Mouse (Mus musculus) adrenal gland, postnatal 36 days (tissue): ENCODE measurements around the gene Olfr432. TPM values are rescaled to one million over a fixed set of nuclear protein-coding genes. Genes with fewer than 3 reads are reported as not detected.

Experiments used
- total RNA-seq, 2 experiments: library from RNA; stranded (reverse); gene quantifications; 2 replicates each; pipeline ENCODE4 v1.2.3; 2021

Gene Olfr432
- total RNA-seq, 2 experiments from 2014 or later = not detected

Other genes starting within 250 kb of the Olfr432 start
- gene Ifi211, start 136.2 kb upstream of the Olfr432 start, total RNA-seq = 1 to 10 TPM; 2.8 to 5.5 TPM
- 10 to 100 TPM; 10.2 to 17.8 TPM for gene Mndal, start 106.7 kb upstream of the Olfr432 start, total RNA-seq
- 10 to 100 TPM in 1 of 2 experiments, 1 to 10 TPM in 1; 9.3 to 16.7 TPM for gene Ifi203, start 106.5 kb upstream of the Olfr432 start, total RNA-seq
- gene Ifi202b, start 66.5 kb upstream of the Olfr432 start, total RNA-seq = not detected
- 10 to 100 TPM in 1 of 2 experiments, 1 to 10 TPM in 1; 2.6 to 16.8 TPM for gene Ifi205, start 17.4 kb upstream of the Olfr432 start, total RNA-seq
- not detected for gene Olfr433, start 8.5 kb upstream of the Olfr432 start, total RNA-seq
- gene Olfr430, start 17.4 kb downstream of the Olfr432 start, total RNA-seq = not detected
- gene Olfr429, start 35.1 kb downstream of the Olfr432 start, total RNA-seq = not detected
- gene Olfr427, start 47.7 kb downstream of the Olfr432 start, total RNA-seq = not detected
- not detected for gene Olfr231, start 72.0 kb downstream of the Olfr432 start, total RNA-seq
- gene Olfr424, start 82.3 kb downstream of the Olfr432 start, total RNA-seq = not detected
- gene Olfr420, start 106.4 kb downstream of the Olfr432 start, total RNA-seq = not detected
- under 1 TPM; 0.49 to 0.63 TPM for gene Spta1, start 123.6 kb downstream of the Olfr432 start, total RNA-seq
- gene Olfr419, start 202.9 kb downstream of the Olfr432 start, total RNA-seq = not detected